Comparison of ENCODE assay signal across 8 mouse cellular contexts in the genomic region with DNA sequence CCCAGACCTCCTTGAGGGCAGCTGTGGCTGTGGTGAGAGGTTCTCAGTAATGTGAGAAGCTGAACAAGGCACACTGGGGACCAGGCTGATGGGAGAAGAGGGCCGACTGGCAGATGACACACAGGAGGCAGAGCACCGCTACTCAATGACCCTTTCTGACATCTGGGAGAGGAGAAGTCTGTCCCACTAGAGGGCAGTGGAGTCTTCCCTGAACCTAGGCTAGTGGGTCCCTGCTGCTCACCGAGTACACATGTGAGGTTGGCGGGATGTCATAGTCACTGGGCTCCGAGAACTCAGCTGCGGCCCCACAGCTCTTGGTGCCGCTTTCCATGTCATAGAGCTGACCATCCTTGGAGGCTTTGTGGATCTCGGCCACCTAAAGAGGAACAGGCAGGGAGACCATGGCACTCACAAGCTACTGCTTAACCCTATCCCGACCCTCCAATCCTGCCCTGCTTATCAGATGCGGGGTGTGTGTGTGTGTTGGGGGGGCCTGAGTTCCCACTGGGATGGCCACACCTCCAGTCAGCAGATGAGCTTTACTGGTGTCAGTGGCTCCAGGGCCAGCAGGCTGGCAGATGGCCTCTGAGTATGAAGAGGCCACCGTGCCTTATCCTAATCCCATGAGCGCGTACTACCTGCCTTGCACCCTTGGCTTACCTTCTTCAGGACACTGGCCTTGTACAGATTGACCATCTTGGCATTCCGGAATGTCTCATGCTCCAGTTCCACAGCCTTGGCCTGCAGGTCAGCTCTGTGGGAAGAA. TPM values are rescaled to one million over a fixed set of nuclear protein-coding genes. Genes with fewer than 3 reads are reported as not detected.
DNase-seq lines count a peak whose midpoint lies in the region; ATAC-seq and TF ChIP-seq lines count a peak whose summit lies in the region.

No protein-coding gene starts in this region.

- H3K27ac ChIP-seq in lung, postnatal 0 days (ENCODE audit: low read length) = no peak overlapping the region

- no peaks in the 10 kb centered on the region; the same call in 1 of the 2 replicates for H3K4me1 ChIP-seq in lung, postnatal 0 days (ENCODE audit: insufficient read depth, low read depth, low read length)

- DNase-seq in embryo, embryonic 10 days (ENCODE audit: low spot score) = peak; percentile 69
- DNase-seq in embryo, embryonic 9.5 days (ENCODE audit: extremely low spot score) = no peak
- peak; percentile 36 for DNase-seq in lung, postnatal 0 days (ENCODE audit: low spot score)
- DNase-seq in lung, adult 18-20 months = no peak
- DNase-seq in heart, postnatal 4 days = peak; percentile 69
- peak; percentile 63 to 80 for DNase-seq in thymus, postnatal 10 days (ENCODE audit: low spot score in 2 of 2)
- no peak for DNase-seq in right cerebral cortex, postnatal 36 days (ENCODE audit: low spot score in 2 of 2)
- no peak for DNase-seq in adrenal gland, adult 2 months

- TF ChIP-seq CTCF in lung, postnatal 0 days (IDR thresholded peaks at IDR 0.05) = peak; percentile 59

- H3K9ac ChIP-seq in lung, postnatal 0 days (replicated peaks; ENCODE audit: low read depth) = no peak overlapping the region

- no peak overlapping the region for H3K4me2 ChIP-seq in lung, postnatal 0 days (replicated peaks; ENCODE audit: low read depth, low read length)

- H3K27me3 ChIP-seq in lung, postnatal 0 days (replicated peaks; ENCODE audit: insufficient read depth, low read length) = no peaks in the 10 kb centered on the region

- no peaks in the 10 kb centered on the region for H3K9me3 ChIP-seq in lung, postnatal 0 days (ENCODE audit: low read length)

- WGBS in lung, postnatal 0 days = 60% methylated on average over 14 of the region's 14 CpGs

- no peak for TF ChIP-seq EP300 in lung, postnatal 0 days (IDR thresholded peaks at IDR 0.05)

- H3K36me3 ChIP-seq in lung, postnatal 0 days (ENCODE audit: insufficient read depth, low read length) = peaks cover 4% of the 10 kb centered on the region; the same call in 1 of the 2 replicates

- no peak overlapping the region for H3K4me3 ChIP-seq in lung, postnatal 0 days (ENCODE audit: low read depth, low read length)

- ATAC-seq in lung, postnatal 0 days = no peak

RNA-seq across cellular contexts. Expression of gene Smim5, which starts 4.8 kb away (rescaled TPM):
- 25.8 and 27.6 TPM in 2 replicates for polyA plus RNA-seq in lung, postnatal 0 days (2015; fragmentation: Nextera tagmentation; extraction: Ambion mirVana)
- total RNA-seq in heart, postnatal 4 days (2021) = 10 to 100 TPM; 28.7 to 29.9 TPM
- 1 to 10 TPM in 1 of 2 experiments, under 1 TPM in 1; 0.58 to 1.3 TPM for total RNA-seq in adrenal gland, adult 2 months (2021)
- polyA plus RNA-seq in adrenal gland, adult 2 months (2012; rRNA removed) = 0.86 and 0.99 TPM in 2 replicates

RNA-seq across cellular contexts. Expression of gene Smim6, which starts 16.9 kb away (rescaled TPM):
- polyA plus RNA-seq in lung, postnatal 0 days (2015; fragmentation: Nextera tagmentation; extraction: Ambion mirVana) = 58.1 and 61.5 TPM in 2 replicates
- total RNA-seq in heart, postnatal 4 days (2021) = under 1 TPM in 1 of 2 experiments, not detected in 1; 0.27 TPM
- total RNA-seq in adrenal gland, adult 2 months (2021) = not detected
- polyA plus RNA-seq in adrenal gland, adult 2 months (2012; rRNA removed) = not detected in 2 replicates

RNA-seq across cellular contexts. Expression of gene Myo15b, which starts 36.7 kb away (rescaled TPM):
- 0.57 and 0.68 TPM in 2 replicates for polyA plus RNA-seq in lung, postnatal 0 days (2015; fragmentation: Nextera tagmentation; extraction: Ambion mirVana)
- total RNA-seq in heart, postnatal 4 days (2021) = under 1 TPM; 0.16 to 0.19 TPM
- total RNA-seq in adrenal gland, adult 2 months (2021) = under 1 TPM in 1 of 2 experiments, not detected in 1; 0.35 TPM
- polyA plus RNA-seq in adrenal gland, adult 2 months (2012; rRNA removed) = 0.13 and 0.47 TPM in 2 replicates

RNA-seq across cellular contexts. Expression of gene Sap30bp, which starts 38.1 kb away (rescaled TPM):
- 21.2 and 22.8 TPM in 2 replicates for polyA plus RNA-seq in lung, postnatal 0 days (2015; fragmentation: Nextera tagmentation; extraction: Ambion mirVana)
- total RNA-seq in heart, postnatal 4 days (2021) = 10 to 100 TPM; 25.7 to 29.0 TPM
- total RNA-seq in adrenal gland, adult 2 months (2021) = 10 to 100 TPM; 31.8 to 44.5 TPM
- 31.4 and 33.8 TPM in 2 replicates for polyA plus RNA-seq in adrenal gland, adult 2 months (2012; rRNA removed)

RNA-seq across cellular contexts. Expression of gene Recql5, which starts 38.3 kb away (rescaled TPM):
- 9.2 and 9.9 TPM in 2 replicates for polyA plus RNA-seq in lung, postnatal 0 days (2015; fragmentation: Nextera tagmentation; extraction: Ambion mirVana)
- total RNA-seq in heart, postnatal 4 days (2021) = 1 to 10 TPM; 8.0 to 10.0 TPM
- total RNA-seq in adrenal gland, adult 2 months (2021) = 10 to 100 TPM; 20.8 to 28.3 TPM
- polyA plus RNA-seq in adrenal gland, adult 2 months (2012; rRNA removed) = 22.4 and 25.4 TPM in 2 replicates

Comparison
In these comparisons a context has a peak if more than half of its experiments do, and no peak if none do; other contexts are left out.
1. DNase-seq: peak in embryo, embryonic 10 days (single experiment), lung, postnatal 0 days (single experiment), heart, postnatal 4 days (single experiment) and thymus, postnatal 10 days (2 of 2); none in embryo, embryonic 9.5 days (single experiment), lung, adult 18-20 months (0 of 2), right cerebral cortex, postnatal 36 days (0 of 2) and adrenal gland, adult 2 months (single experiment).
2. RNA of gene Smim5, which starts 4.8 kb away (total RNA-seq): 28.7 to 29.9 TPM in heart, postnatal 4 days; 0.58 to 1.3 TPM in adrenal gland, adult 2 months; every median in the first group is over 10 times any median in the second.